Mouse (Mus musculus) liver, embryonic 14.5 days (tissue): ENCODE measurements at regions not wholly inside any gene's neighbourhood (a gene's known extent, or its start where the extent isn't known, plus 50 kb on each side); places are given as distances from the start of the nearest gene placed in this dataset.

Experiments
- ATAC-seq: fragments of 200-750 bp; cut with Nextera tagmentation; 2 replicates; pipeline ENCODE4 v1.8.0; 2017; ENCODE audit warnings: moderate number of reproducible peaks, mild to moderate bottlenecking, moderate library complexity; ENCODE audit not compliant: insufficient read depth
- DNase-seq, 3 experiments: peaks; one replicate each; pipeline ENCODE4 v3.0.0-alpha.2; 2012 to 2013; ENCODE audit warnings: low read depth in 3 of 3, low spot score in 3 of 3
- H3K27ac ChIP-seq: fragments of 300-500 bp; sonication (generic); 2 replicates; pipeline ENCODE4 v1.5.1; 2014; ENCODE audit warnings: moderate library complexity, mild to moderate bottlenecking, control low read depth, inconsistent platforms
- H3K27me3 ChIP-seq: fragments of 300-500 bp; sonication (generic); 2 replicates; pipeline ENCODE4 v1.6.1; 2014; ENCODE audit warnings: mild to moderate bottlenecking, low read length, moderate library complexity; ENCODE audit not compliant: control insufficient read depth, insufficient read depth
- H3K36me3 ChIP-seq: fragments of 300-500 bp; sonication (generic); replicated peaks from 2 replicates; pipeline ENCODE4 v1.6.1; 2014; ENCODE audit warnings: low read depth; ENCODE audit not compliant: control insufficient read depth, insufficient read depth
- H3K4me1 ChIP-seq, 2 experiments: fragments of 200-500 bp in 1 of 2; fragments of 300-500 bp in 1 of 2; sonication (generic) in 1 of 2; replicated peaks; 2 replicates each; pipeline ENCODE4 v1.6.1; 2012 to 2014; ENCODE audit warnings: antibody characterized with exemption in 1 of 2, inconsistent platforms in 1 of 2, low read length in 1 of 2; ENCODE audit not compliant: control insufficient read depth in 2 of 2, insufficient read depth in 2 of 2
- H3K4me2 ChIP-seq: fragments of 300-500 bp; sonication (generic); 2 replicates; pipeline ENCODE4 v1.6.1; 2014; ENCODE audit warnings: low read depth, mild to moderate bottlenecking, control low read depth, moderate library complexity
- H3K4me3 ChIP-seq, 2 experiments: fragments of 200-500 bp in 1 of 2; fragments of 300-500 bp in 1 of 2; sonication (generic) in 1 of 2; 2 replicates each; pipeline ENCODE4 v1.5.1; 2012 to 2014; ENCODE audit warnings: low read depth in 2 of 2, low read length in 2 of 2, mild to moderate bottlenecking in 2 of 2, control low read depth in 1 of 2, inconsistent platforms in 1 of 2, moderate library complexity in 1 of 2; ENCODE audit not compliant: insufficient read depth in 1 of 2
- H3K9ac ChIP-seq: fragments of 300-500 bp; sonication (generic); replicated peaks from 2 replicates; pipeline ENCODE4 v1.6.1; 2014; ENCODE audit warnings: mild to moderate bottlenecking, control low read depth, moderate library complexity
- H3K9me3 ChIP-seq: fragments of 300-500 bp; sonication (generic); 2 replicates; pipeline ENCODE4 v1.6.1; 2016; ENCODE audit warnings: low read length, mixed read lengths; ENCODE audit not compliant: control insufficient read depth
- CTCF ChIP-seq: IDR thresholded peaks from 2 replicates; pipeline ENCODE4 v1.5.1; 2016; ENCODE audit warnings: antibody characterized with exemption, low read depth, control low read depth
- EP300 ChIP-seq: IDR thresholded peaks from 2 replicates; pipeline ENCODE4 v1.6.1; 2016; ENCODE audit warnings: antibody characterized with exemption, low read depth
- WGBS: fragments of 180-500 bp; shearing (Covaris S2); extraction: QIAGEN DNeasy Blood & Tissue Kit; methylation state at CpG from one replicate; pipeline ENCODE4 v1.1.7; 2014; ENCODE audit not compliant: insufficient replicate concordance; 5-methylcytosine and 5-hydroxymethylcytosine counted together

- ATAC-seq (no peak), DNase-seq (no peak)
- Histone ChIP-seq H3K4me3 (no peak overlapping the region), H3K4me1 (no peaks in the 10 kb centered on the region), H3K9me3 (no peaks in the 10 kb centered on the region), H3K36me3 (no peaks in the 10 kb centered on the region), H3K4me2 (no peak overlapping the region), H3K27me3 (no peaks in the 10 kb centered on the region), H3K9ac (no peak overlapping the region), H3K27ac (no peak overlapping the region)
- TF ChIP-seq EP300 = no peak
- TF ChIP-seq CTCF = no peak
- WGBS = 60% methylated on average over 5 of the region's 5 CpGs
Measured at GRCm38 (mm10) chr16:79611002-79611401, 520.1 kb upstream of the Tmprss15 start.

- H3K4me2 ChIP-seq = no peak overlapping the region
- H3K36me3 ChIP-seq = no peaks in the 10 kb centered on the region
- 45% methylated on average over 3 of the region's 3 CpGs for WGBS
- no peak overlapping the region for H3K4me3 ChIP-seq
- H3K27me3 ChIP-seq = no peaks in the 10 kb centered on the region
- no peak for TF ChIP-seq CTCF
- no peak for TF ChIP-seq EP300
- H3K4me1 ChIP-seq = no peaks in the 10 kb centered on the region
- ATAC-seq = no peak
- no peaks in the 10 kb centered on the region for H3K9me3 ChIP-seq
- H3K27ac ChIP-seq = no peak overlapping the region
- no peak overlapping the region for H3K9ac ChIP-seq
- no peak for DNase-seq
Measured at GRCm38 (mm10) chr16:79590891-79591290, 500.0 kb upstream of the Tmprss15 start.

GRCm38 (mm10) chr16:79585745-79586144, 494.8 kb upstream of the Tmprss15 start:
- H3K27me3 ChIP-seq = no peaks in the 10 kb centered on the region
- no peak for DNase-seq
- TF ChIP-seq CTCF = no peak
- no peak for TF ChIP-seq EP300

GRCm38 (mm10) chr16:79570867-79571266, 480.0 kb upstream of the Tmprss15 start:
- Histone ChIP-seq H3K36me3 (no peaks in the 10 kb centered on the region), H3K27me3 (no peaks in the 10 kb centered on the region), H3K4me3 (no peak overlapping the region), H3K27ac (no peak overlapping the region), H3K4me1 (no peaks in the 10 kb centered on the region), H3K9ac (no peak overlapping the region), H3K4me2 (no peak overlapping the region), H3K9me3 (no peaks in the 10 kb centered on the region)
- 48% methylated on average over 2 of the region's 2 CpGs for WGBS
- TF ChIP-seq EP300 (no peak), CTCF (no peak)
- no peak for ATAC-seq
- DNase-seq = no peak

More at GRCm38 (mm10) chr16:79585745-79586144, 494.8 kb upstream of the Tmprss15 start:
- no peak for ATAC-seq
- no peak overlapping the region for H3K4me3 ChIP-seq
- no peak overlapping the region for H3K27ac ChIP-seq
- H3K9me3 ChIP-seq = no peaks in the 10 kb centered on the region
- no peak overlapping the region for H3K9ac ChIP-seq
- no peaks in the 10 kb centered on the region for H3K4me1 ChIP-seq
- H3K36me3 ChIP-seq = no peaks in the 10 kb centered on the region
- no peak overlapping the region for H3K4me2 ChIP-seq

DNA sequence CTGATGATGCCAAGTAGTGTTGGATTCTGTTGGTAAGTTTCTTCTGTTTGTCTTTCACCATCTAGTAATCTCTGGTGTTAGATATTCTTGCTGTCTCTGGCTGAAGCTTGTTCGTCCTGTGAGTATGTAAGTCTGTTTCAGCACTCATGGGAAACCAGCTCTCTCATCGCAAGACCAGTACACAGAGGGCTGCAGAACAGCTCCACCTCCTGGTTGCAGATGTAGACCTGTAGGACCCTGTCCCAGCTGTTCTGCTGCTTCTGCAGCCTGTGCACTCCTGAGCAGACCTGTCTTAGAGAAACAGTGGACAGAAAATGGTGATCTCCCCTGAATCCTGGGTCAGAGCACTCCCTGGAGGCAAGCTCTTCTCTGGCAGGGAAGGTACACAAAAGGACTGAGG, 443.5 kb upstream of the Tmprss15 start:
- DNase-seq = no peak
- no peaks in the 10 kb centered on the region for H3K36me3 ChIP-seq

More for the DNA sequence above, 443.5 kb upstream of the Tmprss15 start:
- TF ChIP-seq EP300 (no peak), CTCF (no peak)
- Histone ChIP-seq H3K4me3 (no peak overlapping the region), H3K4me1 (no peaks in the 10 kb centered on the region), H3K27ac (no peak overlapping the region), H3K27me3 (no peaks in the 10 kb centered on the region), H3K9me3 (no peaks in the 10 kb centered on the region), H3K9ac (no peak overlapping the region), H3K4me2 (no peak overlapping the region)
- 56% methylated on average over 2 of the region's 2 CpGs for WGBS
- no peak for ATAC-seq
